Mouse (Mus musculus): ENCODE results near the gene Gjb4. TPM values are rescaled to one million over a fixed set of nuclear protein-coding genes. Genes with fewer than 3 reads are reported as not detected.

Gene Gjb4
- polyA plus RNA-seq, 1 experiment, result 0.35 TPM

DNA sequence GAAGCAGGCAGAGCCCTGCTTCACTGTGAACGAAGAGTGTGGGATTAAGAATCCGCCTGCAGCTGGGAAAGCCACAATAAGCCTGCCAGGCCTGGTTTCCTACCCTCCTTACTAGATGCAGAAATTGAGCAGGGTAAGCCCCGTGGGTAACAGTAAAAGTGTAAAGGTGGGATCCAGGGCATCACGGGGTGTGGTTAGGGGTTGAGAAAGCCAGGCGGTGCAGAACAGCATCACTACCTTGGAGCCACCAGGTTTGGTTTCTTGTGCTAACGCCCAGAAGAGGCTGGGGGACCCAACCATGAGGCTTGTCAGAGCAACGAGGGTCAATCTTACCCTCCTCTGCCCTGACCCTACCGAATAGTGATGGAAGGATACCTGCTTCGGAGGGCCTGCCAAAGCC lies 39.3 kb downstream of the Gjb4 start:
- H3K4me1 ChIP-seq (ENCODE audit: control insufficient read depth, insufficient read depth, low read length), result no peaks in the 10 kb centered on the region
- no peak for TF ChIP-seq CTCF (IDR thresholded peaks at IDR 0.05; ENCODE audit: borderline replicate concordance, insufficient read depth, low read length)
- TF ChIP-seq POLR2A (IDR thresholded peaks at IDR 0.05; ENCODE audit: low read depth, low read length), result no peak
- no peak overlapping the region for H3K27ac ChIP-seq (ENCODE audit: insufficient read depth, low read length)
- no peak overlapping the region for H3K4me3 ChIP-seq (ENCODE audit: insufficient read depth, low read length)

DNA sequence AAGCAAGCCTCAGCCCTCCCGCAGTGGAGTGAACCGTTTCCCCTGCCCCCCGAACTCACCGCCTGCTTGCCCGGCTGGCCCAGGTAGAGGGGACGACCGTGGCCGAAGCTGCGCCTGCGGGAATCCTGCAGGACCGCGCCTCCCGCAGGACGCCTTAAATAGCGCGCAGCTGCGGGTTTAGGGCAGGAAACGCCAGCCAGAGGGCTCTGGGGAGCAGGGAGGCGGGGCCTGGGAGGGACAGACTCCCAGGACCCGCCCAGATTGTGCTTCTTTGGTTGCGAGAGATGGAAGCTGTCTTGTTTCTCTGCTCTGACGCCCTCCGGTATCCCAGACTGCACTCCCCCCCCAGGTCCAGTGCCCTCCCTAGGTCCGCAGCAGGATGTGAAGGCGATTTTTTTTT lies 40.0 kb downstream of the Gjb4 start, which contains the start of gene Gja4:
Gja4 (minus strand) TSS at position 179 of the 400 bp plus-strand sequence.
- no peak within 1 kb of the TSS for H3K27ac ChIP-seq (ENCODE audit: insufficient read depth, low read length)
- H3K4me1 ChIP-seq (ENCODE audit: control insufficient read depth, insufficient read depth, low read length), result no peaks in the 10 kb centered on the region
- TF ChIP-seq CTCF (IDR thresholded peaks at IDR 0.05; ENCODE audit: borderline replicate concordance, insufficient read depth, low read length) (no peak), POLR2A (IDR thresholded peaks at IDR 0.05; ENCODE audit: low read depth, low read length) (no peak)
- H3K4me3 ChIP-seq (ENCODE audit: insufficient read depth, low read length), result peak within 1 kb of the TSS; percentile 31

DNA sequence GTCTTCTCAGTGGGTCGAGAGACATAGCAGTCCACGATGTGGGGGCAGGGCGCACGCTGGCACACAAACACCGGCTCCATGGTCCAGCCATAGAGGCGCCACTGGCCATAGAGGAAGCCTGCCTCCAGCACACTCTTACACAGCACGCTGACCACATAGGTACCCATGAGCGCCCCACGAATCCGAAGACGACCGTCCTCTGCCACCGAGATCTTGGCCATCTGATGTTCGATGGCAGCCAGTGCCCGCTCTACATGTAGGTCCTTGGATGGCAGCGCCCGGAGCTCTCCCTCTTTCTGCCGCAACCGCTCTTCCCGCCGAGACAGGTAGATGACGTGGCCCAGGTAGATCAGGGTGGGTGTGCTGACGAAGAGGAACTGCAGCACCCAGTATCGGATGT lies 41.5 kb downstream of the Gjb4 start:
- no peaks in the 10 kb centered on the region for H3K4me1 ChIP-seq (ENCODE audit: control insufficient read depth, insufficient read depth, low read length)
- H3K27ac ChIP-seq (ENCODE audit: insufficient read depth, low read length), result no peak overlapping the region
- no peak for TF ChIP-seq POLR2A (IDR thresholded peaks at IDR 0.05; ENCODE audit: low read depth, low read length)
- no peak for TF ChIP-seq CTCF (IDR thresholded peaks at IDR 0.05; ENCODE audit: borderline replicate concordance, insufficient read depth, low read length)
- no peak overlapping the region for H3K4me3 ChIP-seq (ENCODE audit: insufficient read depth, low read length)

DNA sequence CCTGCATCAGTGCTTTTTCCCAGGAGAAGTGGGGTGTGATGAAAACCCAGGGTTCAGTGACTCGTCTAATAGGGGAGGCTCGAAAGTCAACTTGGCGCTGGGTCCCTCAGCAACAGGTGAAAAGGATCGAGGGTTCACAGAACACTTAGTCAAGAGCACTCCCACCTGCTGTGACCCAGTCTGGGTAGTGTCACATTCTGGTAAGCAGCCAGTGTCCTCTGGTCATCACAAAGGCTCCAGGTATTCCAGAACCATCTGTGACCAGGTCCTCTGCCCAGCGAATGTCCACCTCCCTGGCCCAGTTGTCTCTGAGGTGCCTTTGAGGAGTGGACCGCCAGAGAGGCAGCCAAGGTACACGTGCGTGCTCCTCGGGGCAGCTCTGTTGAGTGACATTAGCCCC lies 42.3 kb downstream of the Gjb4 start:
- Histone ChIP-seq H3K27ac (ENCODE audit: insufficient read depth, low read length) (no peak overlapping the region), H3K4me1 (ENCODE audit: control insufficient read depth, insufficient read depth, low read length) (no peaks in the 10 kb centered on the region), H3K4me3 (ENCODE audit: insufficient read depth, low read length) (no peak overlapping the region)
- TF ChIP-seq POLR2A (IDR thresholded peaks at IDR 0.05; ENCODE audit: low read depth, low read length) (no peak), CTCF (IDR thresholded peaks at IDR 0.05; ENCODE audit: borderline replicate concordance, insufficient read depth, low read length) (no peak)

DNA sequence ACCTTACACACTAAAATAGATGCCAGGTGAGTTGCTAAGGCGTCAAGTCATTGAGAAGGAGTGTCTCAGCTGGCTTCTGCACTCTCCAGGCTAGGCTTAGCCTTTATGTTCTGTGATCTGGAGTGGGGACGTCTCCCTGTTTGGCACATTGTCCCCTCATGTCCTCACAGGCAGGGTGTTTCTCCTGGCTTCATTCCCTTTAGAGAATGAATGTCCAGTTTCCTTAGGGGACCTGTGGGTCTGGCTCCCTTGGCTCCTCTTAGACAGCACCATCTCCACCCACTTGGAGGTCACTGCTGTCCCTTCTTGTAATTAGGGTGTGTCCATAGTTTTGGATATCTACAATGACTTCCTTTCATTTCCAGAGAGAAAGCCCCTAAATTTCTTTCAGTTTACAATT lies 47.0 kb downstream of the Gjb4 start:
- no peak for TF ChIP-seq CTCF (IDR thresholded peaks at IDR 0.05; ENCODE audit: borderline replicate concordance, insufficient read depth, low read length)
- no peak for TF ChIP-seq POLR2A (IDR thresholded peaks at IDR 0.05; ENCODE audit: low read depth, low read length)

DNA sequence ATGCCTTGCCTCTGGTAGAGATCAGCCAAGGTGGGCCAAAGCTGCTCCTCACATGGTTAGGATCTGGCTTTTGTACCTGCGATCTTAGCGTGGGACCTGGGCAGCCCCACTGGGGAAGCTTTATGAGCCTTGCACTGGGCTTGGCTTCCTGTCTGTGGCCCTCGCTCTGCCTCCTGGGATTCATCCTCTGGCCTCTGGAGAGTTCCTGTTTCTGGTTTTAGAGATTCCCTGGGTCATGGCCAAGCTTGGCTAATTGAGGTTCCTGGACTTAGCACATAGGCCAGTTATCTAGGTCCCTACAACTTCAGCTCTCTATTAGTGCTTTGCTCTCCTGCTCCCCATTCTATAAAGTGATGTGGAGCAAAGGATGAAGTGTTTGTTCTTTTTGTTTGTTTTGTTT lies 50.1 kb downstream of the Gjb4 start:
- TF ChIP-seq CTCF (IDR thresholded peaks at IDR 0.05; ENCODE audit: borderline replicate concordance, insufficient read depth, low read length) (no peak), POLR2A (IDR thresholded peaks at IDR 0.05; ENCODE audit: low read depth, low read length) (no peak)
- Histone ChIP-seq H3K27ac (ENCODE audit: insufficient read depth, low read length) (no peak overlapping the region), H3K4me3 (ENCODE audit: insufficient read depth, low read length) (no peak overlapping the region), H3K4me1 (ENCODE audit: control insufficient read depth, insufficient read depth, low read length) (no peaks in the 10 kb centered on the region)

More for the DNA sequence above, 47.0 kb downstream of the Gjb4 start:
- H3K4me3 ChIP-seq (ENCODE audit: insufficient read depth, low read length), result no peak overlapping the region
- H3K27ac ChIP-seq (ENCODE audit: insufficient read depth, low read length), result no peak overlapping the region
- no peaks in the 10 kb centered on the region for H3K4me1 ChIP-seq (ENCODE audit: control insufficient read depth, insufficient read depth, low read length)

Other genes with a start within 250 kb of the Gjb4 start
- gene Tmem35b, start 230.4 kb downstream of the Gjb4 start, polyA plus RNA-seq (2011; ENCODE audit: insufficient read length, low read depth, missing spikeins), result 5.2 and 7.3 TPM in 2 replicates
- gene Dlgap3, start 184.9 kb downstream of the Gjb4 start, polyA plus RNA-seq (2011; ENCODE audit: insufficient read length, low read depth, missing spikeins), result 0.17 TPM in 1 of 2 replicates, not detected in the other
- 18.1 and 23.9 TPM in 2 replicates for gene Smim12, start 110.3 kb downstream of the Gjb4 start, polyA plus RNA-seq (2011; ENCODE audit: insufficient read length, low read depth, missing spikeins)
- not detected in 2 replicates for gene Gja4, start 40.0 kb downstream of the Gjb4 start, polyA plus RNA-seq (2011; ENCODE audit: insufficient read length, low read depth, missing spikeins)
- 6.6 and 14.0 TPM in 2 replicates for gene Gjb3, start 23.2 kb downstream of the Gjb4 start, polyA plus RNA-seq (2011; ENCODE audit: insufficient read length, low read depth, missing spikeins)
- 2.0 and 4.0 TPM in 2 replicates for gene Gjb5, start 4.1 kb upstream of the Gjb4 start, polyA plus RNA-seq (2011; ENCODE audit: insufficient read length, low read depth, missing spikeins)

Measured in embryonic fibroblast, embryonic 13.5 days (primary cell).